Mouse (Mus musculus) cortical plate, adult 2 months (tissue): ENCODE results near the gene Gorab.

ENCODE experiments used
- CTCF ChIP-seq: fragments of 200-500 bp; IDR thresholded peaks from 2 replicates; pipeline ENCODE4 v1.5.1; 2011; ENCODE audit warnings: mild to moderate bottlenecking, control low read depth, low read length; ENCODE audit not compliant: insufficient read depth; ENCODE audit errors: extremely low read depth
- POLR2A ChIP-seq: fragments of 200-500 bp; IDR thresholded peaks from 2 replicates; pipeline ENCODE4 v1.6.1; 2011; ENCODE audit warnings: mild to moderate bottlenecking, low read length, control low read depth; ENCODE audit not compliant: insufficient read depth; ENCODE audit errors: extremely low read depth

- no peak for TF ChIP-seq CTCF
- no peak for TF ChIP-seq POLR2A
These were observed 43.9 kb downstream of the Gorab start for GRCm38 (mm10) chr1:163359521-163359920.
